Comparison of ENCODE assay signal across 15 mouse cellular contexts in the genomic region with DNA sequence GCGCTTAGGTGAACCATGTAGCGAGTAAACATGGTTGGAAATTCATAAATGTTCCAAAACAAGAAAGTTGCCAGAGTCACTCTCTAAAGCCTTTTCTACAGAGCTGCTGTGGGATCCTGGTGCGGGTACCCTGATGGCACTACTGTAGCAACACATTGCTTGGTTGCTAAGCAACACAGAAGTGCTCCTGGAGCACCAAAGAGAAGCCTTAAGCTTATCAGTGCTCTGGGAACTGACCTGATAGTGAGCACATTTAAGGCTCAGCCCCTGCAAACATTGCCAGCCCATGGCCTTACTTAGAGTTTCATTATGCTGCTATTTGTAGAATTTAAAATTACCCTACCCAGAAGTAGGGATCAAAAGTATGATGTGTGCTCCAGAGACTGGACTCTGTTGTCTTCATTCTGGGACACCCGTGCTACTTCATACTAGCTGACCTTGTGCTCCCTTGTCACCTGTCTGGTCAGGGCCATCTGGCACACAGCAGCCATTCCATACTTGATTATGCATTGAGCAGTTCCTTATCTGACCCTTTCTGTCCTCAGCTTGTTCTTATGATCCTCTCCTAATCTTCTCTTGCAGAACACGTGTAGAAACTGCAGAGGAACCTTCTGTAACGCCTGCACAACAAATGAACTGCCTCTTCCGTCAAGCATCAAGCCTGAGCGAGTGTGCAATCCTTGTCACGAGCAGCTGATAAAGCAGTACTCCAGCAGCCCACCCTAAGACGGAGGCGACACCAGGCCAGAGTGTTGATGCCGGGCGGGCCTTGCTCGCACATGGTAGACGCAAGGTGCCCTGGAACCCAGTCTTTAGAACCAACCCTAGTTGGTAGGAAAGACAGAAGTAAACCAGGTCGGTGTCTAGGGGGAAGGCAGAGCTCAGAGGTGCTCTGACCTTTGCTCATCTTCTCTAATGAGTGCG. TPM values are rescaled to one million over a fixed set of nuclear protein-coding genes. Genes with fewer than 3 reads are reported as not detected.
DNase-seq lines count a peak whose midpoint lies in the region; ATAC-seq and TF ChIP-seq lines count a peak whose summit lies in the region.
"Had no signal": no experiment of that assay in that cellular context is flagged by ENCODE, and none has a peak within 500 bp of the region (broad histone marks: within the 10 kb centered on the region; RNA-seq: fewer than 3 reads in every experiment).

No protein-coding gene starts in this region.

- WGBS in forebrain, postnatal 0 days = 92% methylated on average over 17 of the region's 17 CpGs
- WGBS in forebrain, embryonic 14.5 days = 92% methylated on average over 17 of the region's 17 CpGs
- WGBS in hindbrain, embryonic 14.5 days = 95% methylated on average over 17 of the region's 17 CpGs
- 93% methylated on average over 17 of the region's 17 CpGs for WGBS in hindbrain, embryonic 13.5 days
- WGBS in liver, embryonic 16.5 days (ENCODE audit: insufficient replicate concordance) = 44% methylated on average over 17 of the region's 17 CpGs
- 93% methylated on average over 17 of the region's 17 CpGs for WGBS in hindbrain, embryonic 16.5 days

- no peaks in the 10 kb centered on the region for H3K9me3 ChIP-seq in forebrain, postnatal 0 days (ENCODE audit: low read length)
- no peaks in the 10 kb centered on the region for H3K9me3 ChIP-seq in forebrain, embryonic 14.5 days (replicated peaks; ENCODE audit: control insufficient read depth, low read length)
- no peaks in the 10 kb centered on the region for H3K9me3 ChIP-seq in hindbrain, embryonic 14.5 days (ENCODE audit: control insufficient read depth, low read length)
- no peaks in the 10 kb centered on the region for H3K9me3 ChIP-seq in hindbrain, embryonic 13.5 days
- no peaks in the 10 kb centered on the region for H3K9me3 ChIP-seq in liver, embryonic 16.5 days (replicated peaks; ENCODE audit: control insufficient read depth, low read length)
- no peaks in the 10 kb centered on the region for H3K9me3 ChIP-seq in hindbrain, embryonic 16.5 days (ENCODE audit: control insufficient read depth, low read length)
- H3K9me3 ChIP-seq: lung, embryonic 15.5 days had no signal

- no peak for TF ChIP-seq CTCF in forebrain, postnatal 0 days (IDR thresholded peaks at IDR 0.05; ENCODE audit: low read depth)

- H3K27ac ChIP-seq in forebrain, postnatal 0 days (ENCODE audit: low read depth, low read length) = no peak overlapping the region
- no peak overlapping the region for H3K27ac ChIP-seq in forebrain, embryonic 14.5 days (ENCODE audit: low read depth, low read length)
- H3K27ac ChIP-seq in hindbrain, embryonic 14.5 days = no peak overlapping the region
- H3K27ac ChIP-seq in hindbrain, embryonic 13.5 days = no peak overlapping the region
- no peak overlapping the region for H3K27ac ChIP-seq in liver, embryonic 16.5 days (ENCODE audit: low read length)
- H3K27ac ChIP-seq in hindbrain, embryonic 16.5 days (ENCODE audit: low read depth, low read length) = no peak overlapping the region
- H3K27ac ChIP-seq: left cerebral cortex, adult 2 months; lung, embryonic 15.5 days had no signal

- H3K4me2 ChIP-seq in forebrain, postnatal 0 days (ENCODE audit: low read depth) = no peak overlapping the region
- H3K4me2 ChIP-seq in forebrain, embryonic 14.5 days (ENCODE audit: low read length) = no peak overlapping the region
- H3K4me2 ChIP-seq in hindbrain, embryonic 14.5 days (replicated peaks) = no peak overlapping the region
- H3K4me2 ChIP-seq in hindbrain, embryonic 13.5 days = no peak overlapping the region
- H3K4me2 ChIP-seq in liver, embryonic 16.5 days (ENCODE audit: low read depth, low read length) = no peak overlapping the region
- no peak overlapping the region for H3K4me2 ChIP-seq in hindbrain, embryonic 16.5 days (ENCODE audit: low read length)
- H3K4me2 ChIP-seq: lung, embryonic 15.5 days had no signal

- DNase-seq in forebrain, postnatal 0 days = no peak
- DNase-seq in forebrain, embryonic 14.5 days (ENCODE audit: low spot score) = no peak
- no peak for DNase-seq in hindbrain, embryonic 14.5 days (ENCODE audit: low spot score)
- DNase-seq in gastrocnemius, adult 8-10 months (ENCODE audit: low spot score in 2 of 2) = no peak
- DNase-seq: adrenal gland, adult 2 months; cerebellum, adult 11 months; kidney, adult 8-10 months; midbrain, embryonic 14.5 days; spleen, adult 18-20 months had no signal

- no peaks in the 10 kb centered on the region for H3K27me3 ChIP-seq in forebrain, postnatal 0 days (ENCODE audit: insufficient read depth, low read length)
- H3K27me3 ChIP-seq in forebrain, embryonic 14.5 days (replicated peaks; ENCODE audit: control insufficient read depth, insufficient read depth, low read length) = no peaks in the 10 kb centered on the region
- H3K27me3 ChIP-seq in hindbrain, embryonic 14.5 days (ENCODE audit: control insufficient read depth, insufficient read depth, low read length) = no peaks in the 10 kb centered on the region
- no peaks in the 10 kb centered on the region for H3K27me3 ChIP-seq in hindbrain, embryonic 13.5 days
- H3K27me3 ChIP-seq in liver, embryonic 16.5 days (ENCODE audit: control insufficient read depth, insufficient read depth, low read depth, low read length) = no peaks in the 10 kb centered on the region
- H3K27me3 ChIP-seq in hindbrain, embryonic 16.5 days (replicated peaks; ENCODE audit: control insufficient read depth, insufficient read depth, low read length) = no peaks in the 10 kb centered on the region
- H3K27me3 ChIP-seq: lung, embryonic 15.5 days had no signal

- ATAC-seq in forebrain, postnatal 0 days = peak; percentile 21; the same call in 1 of the 2 replicates
- ATAC-seq in forebrain, embryonic 14.5 days = no peak
- ATAC-seq in hindbrain, embryonic 14.5 days (ENCODE audit: low FRiP score) = 0 out of 2 replicates have a peak, but pooled peaks have one; percentile 15
- no peak for ATAC-seq in hindbrain, embryonic 13.5 days (ENCODE audit: low FRiP score)
- 0 out of 2 replicates have a peak, but pooled peaks have one; percentile 38 for ATAC-seq in erythroid progenitor cell, adult 5-6 weeks (replicated peaks; ENCODE audit: low FRiP score, poor library complexity, severe bottlenecking)
- ATAC-seq in liver, embryonic 16.5 days (ENCODE audit: low read depth) = peak; percentile 84
- ATAC-seq in hindbrain, embryonic 16.5 days = no peak

- H3K4me1 ChIP-seq in forebrain, postnatal 0 days (ENCODE audit: insufficient read depth) = no peaks in the 10 kb centered on the region
- H3K4me1 ChIP-seq in forebrain, embryonic 14.5 days (ENCODE audit: control insufficient read depth, insufficient read depth, low read length) = no peaks in the 10 kb centered on the region
- H3K4me1 ChIP-seq in hindbrain, embryonic 14.5 days (replicated peaks; ENCODE audit: control insufficient read depth, insufficient read depth, low read length) = no peaks in the 10 kb centered on the region
- no peaks in the 10 kb centered on the region for H3K4me1 ChIP-seq in hindbrain, embryonic 13.5 days (replicated peaks)
- peaks cover 15% of the 10 kb centered on the region for H3K4me1 ChIP-seq in liver, embryonic 16.5 days (ENCODE audit: control insufficient read depth, low read depth, low read length)
- H3K4me1 ChIP-seq in hindbrain, embryonic 16.5 days (ENCODE audit: control insufficient read depth, insufficient read depth, low read depth, low read length) = no peaks in the 10 kb centered on the region
- H3K4me1 ChIP-seq: lung, embryonic 15.5 days had no signal

- H3K36me3 ChIP-seq in forebrain, postnatal 0 days (ENCODE audit: insufficient read depth) = peaks cover 82% of the 10 kb centered on the region
- H3K36me3 ChIP-seq in forebrain, embryonic 14.5 days (ENCODE audit: control insufficient read depth, insufficient read depth, low read length) = peaks cover 86% of the 10 kb centered on the region
- peaks cover 98% of the 10 kb centered on the region for H3K36me3 ChIP-seq in hindbrain, embryonic 14.5 days (replicated peaks; ENCODE audit: control insufficient read depth, insufficient read depth)
- H3K36me3 ChIP-seq in hindbrain, embryonic 13.5 days = peaks cover 90% of the 10 kb centered on the region
- peaks cover 12% of the 10 kb centered on the region for H3K36me3 ChIP-seq in liver, embryonic 16.5 days (ENCODE audit: control insufficient read depth, insufficient read depth)
- peaks cover 58% of the 10 kb centered on the region for H3K36me3 ChIP-seq in hindbrain, embryonic 16.5 days (ENCODE audit: control insufficient read depth, insufficient read depth, low read length)

- no peak overlapping the region for H3K9ac ChIP-seq in forebrain, postnatal 0 days
- H3K9ac ChIP-seq in forebrain, embryonic 14.5 days (ENCODE audit: low read length) = no peak overlapping the region
- H3K9ac ChIP-seq in hindbrain, embryonic 14.5 days = no peak overlapping the region
- H3K9ac ChIP-seq in hindbrain, embryonic 13.5 days = no peak overlapping the region
- no peak overlapping the region for H3K9ac ChIP-seq in liver, embryonic 16.5 days (ENCODE audit: low read depth, low read length)
- no peak overlapping the region for H3K9ac ChIP-seq in hindbrain, embryonic 16.5 days (ENCODE audit: low read depth, low read length)
- H3K9ac ChIP-seq: lung, embryonic 15.5 days had no signal

- no peak overlapping the region for H3K4me3 ChIP-seq in forebrain, postnatal 0 days (ENCODE audit: low read depth, low read length)
- no peak overlapping the region for H3K4me3 ChIP-seq in forebrain, embryonic 14.5 days (ENCODE audit: low read depth, low read length)
- no peak overlapping the region for H3K4me3 ChIP-seq in hindbrain, embryonic 14.5 days (replicated peaks; ENCODE audit: low read length)
- no peak overlapping the region for H3K4me3 ChIP-seq in hindbrain, embryonic 13.5 days
- no peak overlapping the region for H3K4me3 ChIP-seq in liver, embryonic 16.5 days (ENCODE audit: low read depth, low read length)
- H3K4me3 ChIP-seq in hindbrain, embryonic 16.5 days (ENCODE audit: low read length) = no peak overlapping the region
- H3K4me3 ChIP-seq: left cerebral cortex, adult 2 months; lung, embryonic 15.5 days had no signal

RNA-seq across cellular contexts. Expression of gene Grsf1, which starts 26.5 kb away (rescaled TPM):
- total RNA-seq in forebrain, postnatal 0 days (2014; rRNA removed) = 51.9 and 68.0 TPM in 2 replicates
- 50.2 and 58.1 TPM in 2 replicates for polyA plus RNA-seq in forebrain, postnatal 0 days (2015; fragmentation: Nextera tagmentation; extraction: Ambion mirVana)
- 74.5 and 79.5 TPM in 2 replicates for polyA plus RNA-seq in forebrain, embryonic 14.5 days (2014; fragmentation: Nextera tagmentation; extraction: Ambion mirVana)
- 68.5 and 79.1 TPM in 2 replicates for polyA plus RNA-seq in hindbrain, embryonic 14.5 days (2014; fragmentation: Nextera tagmentation; extraction: Ambion mirVana)
- 68.2 and 70.9 TPM in 2 replicates for polyA plus RNA-seq in hindbrain, embryonic 13.5 days (2015; fragmentation: Nextera tagmentation; extraction: Ambion mirVana)
- 18.4 and 21.4 TPM in 2 replicates for total RNA-seq in erythroid progenitor cell, adult 5-6 weeks (2015; ENCODE audit: low replicate concordance)
- 30.7 and 35.3 TPM in 2 replicates for total RNA-seq in erythroid progenitor cell, adult 5-6 weeks (2017; ENCODE audit: low replicate concordance)
- 13.7 and 18.5 TPM in 2 replicates for polyA plus RNA-seq in liver, embryonic 16.5 days (2015; fragmentation: Nextera tagmentation; extraction: Ambion mirVana)
- 100 to 1,000 TPM; 114 to 130 (median 120) TPM for total RNA-seq in gastrocnemius, adult 8-10 months (2022)
- polyA plus RNA-seq in hindbrain, embryonic 16.5 days (2015; fragmentation: Nextera tagmentation; extraction: Ambion mirVana) = 39.4 and 54.5 TPM in 2 replicates

Comparison
In these comparisons a context has a peak if more than half of its experiments do, and no peak if none do; other contexts are left out.
1. ATAC-seq: peak in forebrain, postnatal 0 days (single experiment), hindbrain, embryonic 14.5 days (single experiment), erythroid progenitor cell, adult 5-6 weeks (single experiment) and liver, embryonic 16.5 days (single experiment); none in forebrain, embryonic 14.5 days (single experiment), hindbrain, embryonic 13.5 days (single experiment) and hindbrain, embryonic 16.5 days (single experiment).